Comparison of ENCODE assay signal across 16 mouse cellular contexts in the genomic region with DNA sequence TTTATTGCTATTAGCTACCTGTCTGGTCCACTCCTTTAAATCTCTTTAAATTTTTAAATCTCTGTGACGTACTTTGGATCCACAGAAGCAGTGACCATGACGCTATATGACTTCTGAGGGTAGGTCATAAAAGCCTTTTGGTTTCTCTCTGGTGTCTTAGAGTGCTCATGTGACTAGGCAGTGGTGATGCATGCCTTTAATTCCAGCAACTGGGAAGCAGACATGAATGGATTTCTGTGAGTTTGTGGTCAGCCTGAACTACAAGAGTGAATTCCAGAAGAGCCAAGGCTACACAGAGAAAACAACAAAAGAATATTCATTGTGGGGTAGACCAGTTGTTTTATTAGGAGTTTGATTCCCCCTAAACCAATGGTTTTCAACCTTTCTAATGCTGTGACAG. TPM values are rescaled to one million over a fixed set of nuclear protein-coding genes. Genes with fewer than 3 reads are reported as not detected.
"Had no signal": no experiment of that assay in that cellular context is flagged by ENCODE, and none has a peak within 500 bp of the region (broad histone marks: within the 10 kb centered on the region; RNA-seq: fewer than 3 reads in every experiment).

No protein-coding gene starts in this region.

- H3K27me3 ChIP-seq: lung, embryonic 15.5 days; midbrain, embryonic 13.5 days; midbrain, embryonic 15.5 days; neural tube, embryonic 12.5 days had no signal

- H3K4me3 ChIP-seq: lung, embryonic 15.5 days; megakaryocyte, embryonic 14.5 days; midbrain, embryonic 13.5 days; midbrain, embryonic 15.5 days; neural tube, embryonic 12.5 days had no signal

- H3K27ac ChIP-seq: lung, embryonic 15.5 days; macrophage; midbrain, embryonic 13.5 days; midbrain, embryonic 15.5 days; neural tube, embryonic 12.5 days had no signal

- DNase-seq: liver, postnatal 0 days; lung, adult 2 months; lung, postnatal 14 days; lung, postnatal 36 days; right cerebral cortex, postnatal 14 days; thymus, adult 18-20 months; thymus, postnatal 14 days; thymus, postnatal 36 days had no signal

- H3K4me1 ChIP-seq: midbrain, embryonic 13.5 days; midbrain, embryonic 15.5 days; neural tube, embryonic 12.5 days had no signal

- ATAC-seq: liver, postnatal 0 days; lung, postnatal 0 days; midbrain, embryonic 13.5 days; midbrain, embryonic 15.5 days had no signal

- H3K36me3 ChIP-seq: lung, embryonic 15.5 days; midbrain, embryonic 13.5 days; midbrain, embryonic 15.5 days; neural tube, embryonic 12.5 days had no signal

RNA-seq across cellular contexts. Expression of gene Haao, which starts 35.0 kb away (rescaled TPM):
- polyA plus RNA-seq: midbrain, embryonic 11.5 days; midbrain, embryonic 15.5 days; neural tube, embryonic 12.5 days had no signal
